Mouse (Mus musculus): ENCODE data around the gene Macrod1.

Gene Macrod1

DNA sequence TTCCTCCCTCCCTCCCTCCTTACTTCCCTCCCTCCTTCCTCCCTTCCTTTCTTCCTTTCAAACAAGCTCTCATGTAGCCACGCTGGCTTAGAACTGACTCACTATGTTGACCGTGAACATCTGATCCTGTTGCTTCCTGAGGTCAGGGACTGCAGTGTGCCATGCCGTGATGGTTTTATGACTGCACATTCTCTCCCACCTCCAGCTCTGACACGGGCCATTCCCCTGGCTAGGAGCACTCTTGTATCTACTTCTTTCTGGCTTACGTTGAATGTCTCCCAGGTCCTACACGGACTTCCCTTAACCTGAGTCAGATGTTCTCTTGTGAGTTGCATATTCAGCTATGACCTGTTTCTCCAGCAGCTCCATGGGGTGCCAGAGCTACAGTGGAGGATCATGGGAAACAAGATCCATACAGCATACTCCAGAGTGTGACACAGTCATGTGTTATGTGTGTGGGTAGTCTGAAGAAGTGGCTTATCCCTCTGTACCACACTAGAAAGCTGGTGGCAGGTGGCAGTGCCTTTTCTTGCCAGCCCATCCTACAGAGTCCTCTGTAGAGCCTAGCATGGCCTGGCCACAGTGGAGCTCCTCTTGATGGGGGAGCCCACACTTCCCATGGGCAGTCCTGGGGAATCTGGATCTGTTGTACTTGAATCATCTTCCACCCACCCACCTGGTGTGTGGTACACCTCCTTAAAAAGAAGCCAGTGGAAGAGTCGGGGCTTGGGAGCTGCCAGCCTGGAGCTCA, 25.1 kb downstream of the Macrod1 start:
- DNase-seq (ENCODE audit: low read depth in 1 of 2, low spot score in 2 of 2): no peak

DNA sequence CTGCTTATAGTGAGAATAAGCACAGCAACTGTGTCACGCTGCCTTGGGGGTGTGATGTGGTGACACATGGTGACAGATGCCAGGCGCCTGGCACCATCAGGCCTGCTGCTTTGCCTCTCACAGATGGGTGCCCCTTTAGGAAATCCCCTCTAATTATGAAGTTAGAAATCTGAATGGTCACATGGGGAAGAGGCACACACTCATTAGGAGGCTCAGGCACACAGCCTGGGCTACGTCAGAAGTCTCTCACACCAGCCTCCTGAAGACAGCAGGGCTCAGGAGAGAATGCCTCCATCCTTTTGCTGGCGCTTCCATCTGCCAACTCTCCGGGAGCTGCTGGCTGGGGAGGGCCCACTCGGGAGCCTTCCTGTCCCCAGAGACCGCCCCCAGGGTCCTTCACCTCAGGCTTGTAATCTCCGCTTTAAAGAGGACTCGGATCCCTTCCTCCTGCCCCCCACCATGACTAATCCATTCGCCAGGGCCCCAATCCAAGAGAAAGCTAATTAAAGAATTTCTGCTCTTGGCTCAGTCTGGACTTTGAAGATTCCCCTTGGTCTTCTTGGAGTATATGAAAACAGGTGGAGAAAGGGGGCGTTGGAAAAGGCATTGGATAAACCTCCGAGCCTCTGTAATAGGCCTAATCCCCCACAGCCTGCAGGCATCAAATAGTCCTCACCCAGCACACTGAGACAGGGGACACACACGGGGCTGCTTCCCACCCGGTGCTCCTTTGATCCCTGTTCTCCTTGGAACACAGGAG, 26.6 kb downstream of the Macrod1 start:
- no peak for DNase-seq (ENCODE audit: low read depth in 1 of 2, low spot score in 2 of 2)

DNA sequence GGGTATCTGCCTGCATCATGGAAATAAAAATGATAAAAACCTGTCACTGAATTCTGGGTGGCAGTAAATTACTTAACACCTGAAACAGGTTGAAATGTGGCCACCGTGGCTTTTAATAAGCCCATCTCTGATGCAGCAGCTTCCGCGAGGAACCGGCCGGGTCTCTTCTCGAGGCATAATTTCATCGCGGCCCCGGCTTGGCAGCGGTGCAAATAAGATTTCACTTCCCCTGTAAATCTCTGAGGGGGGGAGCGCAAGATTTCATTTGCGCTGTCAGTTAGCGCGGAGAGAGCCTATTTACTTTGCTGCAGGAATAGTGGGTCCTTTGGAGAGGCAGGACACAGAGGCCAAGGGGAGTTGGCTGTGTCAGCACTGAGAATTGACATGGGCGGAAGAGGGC, 28.1 kb downstream of the Macrod1 start:
- no peak for DNase-seq (ENCODE audit: low read depth in 1 of 2, low spot score in 2 of 2)

DNA sequence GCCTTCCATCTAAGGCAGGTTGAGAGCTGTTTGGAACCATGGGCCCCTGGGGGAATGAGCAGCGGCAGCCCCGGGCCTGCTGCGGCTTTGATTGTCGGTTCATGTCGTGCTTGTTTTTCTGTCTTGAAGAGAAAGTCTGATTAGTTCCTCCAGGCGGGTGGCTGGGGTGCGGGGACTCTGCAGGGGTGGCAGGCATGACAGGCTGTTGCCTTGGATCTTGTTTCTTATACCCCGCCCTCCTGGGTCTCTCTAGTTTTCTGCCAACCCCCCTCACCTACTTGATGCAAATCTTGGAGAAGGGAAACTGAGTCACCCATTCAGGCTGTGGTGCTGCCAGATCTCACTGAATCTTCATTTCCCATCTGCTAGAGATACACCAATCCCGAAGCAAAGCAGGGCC, 31.9 kb downstream of the Macrod1 start:
- DNase-seq (ENCODE audit: low read depth in 1 of 2, low spot score in 2 of 2): no peak

DNA sequence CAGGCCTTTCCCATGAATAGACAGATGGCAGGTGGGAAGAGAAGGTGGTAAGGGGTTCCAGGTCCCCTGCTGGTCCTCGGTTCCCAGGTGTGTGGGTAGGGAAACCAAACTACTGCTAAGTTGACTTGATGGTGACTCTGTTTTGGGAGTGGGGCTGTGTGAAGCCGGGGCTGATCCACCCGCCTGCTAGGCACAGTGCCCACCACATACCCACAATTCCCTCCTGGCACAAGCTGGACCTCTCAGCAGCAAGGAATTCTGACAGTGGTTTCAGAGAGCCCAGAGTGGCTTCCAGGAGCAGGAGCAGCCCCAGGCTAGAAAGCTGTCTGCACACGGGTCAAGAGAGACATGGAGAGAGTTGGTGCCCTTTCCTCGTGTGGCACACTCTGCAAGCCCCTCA, 32.4 kb downstream of the Macrod1 start:
- no peak for DNase-seq (ENCODE audit: low read depth in 1 of 2, low spot score in 2 of 2)

DNA sequence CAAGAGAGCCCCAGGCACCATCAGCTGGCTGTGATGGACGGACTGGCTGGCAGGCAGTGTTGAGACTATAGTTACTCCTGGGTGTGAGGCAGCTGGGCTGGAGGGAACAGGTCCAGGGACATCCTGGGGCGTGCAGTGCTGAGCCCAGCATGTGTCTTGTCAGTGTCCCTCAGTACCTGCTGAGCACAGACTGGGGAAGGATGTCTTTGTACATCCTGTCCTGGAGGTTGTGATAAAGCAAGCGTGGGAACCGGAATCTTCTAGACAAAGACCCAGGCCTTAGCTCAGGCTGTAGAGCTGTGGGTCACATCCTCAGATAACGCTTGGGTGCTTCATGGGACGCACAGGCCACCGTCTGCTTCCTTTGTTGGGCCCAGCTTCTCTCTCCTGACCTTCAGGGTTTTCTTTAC, 33.2 kb downstream of the Macrod1 start:
- no peak for DNase-seq (ENCODE audit: low read depth in 1 of 2, low spot score in 2 of 2)

DNA sequence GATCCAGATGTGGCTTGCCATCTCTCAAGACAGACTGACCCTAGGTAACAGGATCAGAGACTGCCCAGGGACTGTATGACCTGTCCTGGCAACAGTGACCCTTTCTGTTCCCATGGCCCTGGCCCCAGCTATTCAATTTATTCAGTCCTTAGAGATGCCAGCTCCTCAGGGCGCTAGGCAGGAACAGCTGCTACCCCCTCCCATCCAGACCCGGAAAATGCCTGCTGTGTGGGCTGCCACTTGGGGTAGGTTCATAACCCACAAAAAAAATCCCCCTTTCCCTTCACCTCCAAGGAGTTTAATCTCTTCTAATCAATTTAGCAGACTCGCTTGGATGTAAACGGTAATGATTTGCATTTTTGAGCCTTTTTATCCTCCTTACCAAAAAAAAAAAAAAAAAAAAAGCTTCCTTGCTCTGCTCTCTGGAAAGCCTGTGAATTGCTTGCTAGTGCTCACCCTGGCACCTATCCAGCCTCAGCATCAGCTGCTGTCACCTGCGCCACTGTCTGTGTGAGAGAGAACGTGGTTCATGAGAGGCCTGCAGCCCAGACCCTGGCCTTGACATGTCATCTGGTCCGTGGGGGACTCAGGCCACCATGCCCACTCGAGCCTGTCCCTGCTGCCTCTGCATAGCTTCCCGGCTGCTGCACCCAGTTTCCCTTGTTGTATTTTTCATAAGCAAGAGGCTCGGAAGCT, 33.9 kb downstream of the Macrod1 start:
- DNase-seq (ENCODE audit: low read depth in 1 of 2, low spot score in 2 of 2): no peak

DNA sequence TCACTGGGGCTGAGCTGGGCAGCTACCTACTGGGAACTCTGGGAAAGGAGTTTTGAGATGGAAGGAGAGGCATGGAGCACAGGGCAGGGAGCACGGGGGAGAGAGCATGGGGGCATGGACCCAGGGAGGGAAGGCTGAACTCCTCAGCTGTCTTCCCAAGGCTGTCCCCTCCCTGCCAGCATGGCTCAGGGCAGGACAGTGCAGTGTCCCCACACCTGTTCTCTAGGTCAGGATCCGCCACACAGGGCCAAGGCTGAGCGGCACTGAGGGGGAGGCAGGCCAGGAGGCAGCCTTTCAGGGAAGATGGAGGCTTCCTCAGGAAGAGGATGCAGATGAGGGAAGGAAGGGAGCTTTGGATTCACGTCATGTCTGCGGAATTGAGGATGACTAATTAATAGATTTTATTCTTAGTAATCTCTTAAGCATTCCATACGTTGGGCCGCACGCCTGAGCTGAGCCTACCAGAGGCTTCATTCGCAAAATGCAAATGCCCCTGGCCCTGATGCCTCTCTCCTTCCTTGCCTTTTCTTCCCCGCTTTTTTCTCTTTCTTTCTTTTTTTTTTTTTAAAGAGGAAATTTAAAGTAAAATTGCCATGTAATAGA, 34.9 kb downstream of the Macrod1 start:
- no peak for DNase-seq (ENCODE audit: low read depth in 1 of 2, low spot score in 2 of 2)

DNA sequence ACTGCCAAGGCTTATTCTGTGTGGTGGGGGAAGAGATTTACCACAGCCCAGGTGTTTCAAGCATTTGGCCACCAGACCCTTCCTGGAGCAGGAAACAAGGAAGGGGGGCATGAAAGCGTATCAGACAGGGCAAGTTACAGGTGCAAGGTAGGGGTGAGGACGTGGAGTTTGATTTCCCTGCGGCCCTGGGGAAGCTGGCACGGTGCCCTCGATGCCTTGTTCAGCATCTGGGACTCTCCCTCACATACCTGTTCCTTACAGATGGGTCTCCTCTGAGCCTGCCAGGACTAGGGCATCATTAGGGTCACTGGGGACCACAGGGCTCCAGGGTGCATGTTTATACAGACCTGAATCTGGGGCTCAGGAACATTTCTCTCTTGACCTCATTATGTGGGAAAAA, 36.1 kb downstream of the Macrod1 start:
- no peak for DNase-seq (ENCODE audit: low read depth in 1 of 2, low spot score in 2 of 2)

DNA sequence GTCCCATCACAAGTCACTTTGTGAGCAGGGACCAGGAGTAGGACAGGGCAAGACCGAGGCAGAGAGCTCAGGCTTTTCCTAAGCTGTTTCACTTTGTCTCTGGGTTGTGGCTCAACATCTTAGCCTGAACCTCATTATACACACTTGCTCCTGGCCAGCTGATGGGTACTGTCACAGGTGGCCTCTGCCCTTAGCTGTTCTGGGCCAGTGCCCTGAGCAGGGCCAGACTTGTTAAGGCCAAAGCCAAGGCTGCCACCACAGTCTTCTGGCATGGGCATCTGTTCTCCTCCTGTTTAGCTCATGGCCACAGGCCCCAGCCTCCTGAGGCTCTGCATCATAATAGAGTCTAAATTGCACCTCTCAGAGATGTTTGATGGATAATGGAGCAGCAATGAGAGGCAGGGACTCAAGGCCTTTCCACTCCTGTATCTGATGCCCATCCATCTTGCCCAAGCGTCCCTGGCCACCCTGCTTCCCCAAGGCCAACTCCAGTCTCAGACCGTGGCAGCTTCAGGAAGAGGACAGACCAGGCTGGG, 43.1 kb downstream of the Macrod1 start:
- DNase-seq (ENCODE audit: low read depth in 1 of 2, low spot score in 2 of 2): no peak

DNA sequence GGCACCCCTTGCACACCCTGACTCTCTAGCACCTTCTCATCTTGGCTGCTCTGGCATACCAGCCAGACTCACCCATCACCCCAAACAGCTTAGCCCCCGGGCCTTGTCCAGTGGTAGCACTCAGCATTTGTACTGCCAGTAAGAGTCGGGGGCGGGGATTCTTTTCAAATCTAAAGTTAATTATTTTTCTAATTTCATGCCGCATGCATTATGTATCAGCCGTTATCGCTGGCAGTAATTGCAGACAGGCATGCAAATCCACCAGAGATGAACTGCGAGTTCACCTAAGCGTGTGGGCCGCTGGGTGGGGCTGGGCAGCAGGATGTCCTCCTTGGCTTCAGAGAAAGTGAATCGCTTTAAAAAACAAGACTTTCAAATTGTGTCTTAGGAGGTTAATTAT, 45.4 kb downstream of the Macrod1 start:
- no peak for DNase-seq (ENCODE audit: low read depth in 1 of 2, low spot score in 2 of 2)

DNA sequence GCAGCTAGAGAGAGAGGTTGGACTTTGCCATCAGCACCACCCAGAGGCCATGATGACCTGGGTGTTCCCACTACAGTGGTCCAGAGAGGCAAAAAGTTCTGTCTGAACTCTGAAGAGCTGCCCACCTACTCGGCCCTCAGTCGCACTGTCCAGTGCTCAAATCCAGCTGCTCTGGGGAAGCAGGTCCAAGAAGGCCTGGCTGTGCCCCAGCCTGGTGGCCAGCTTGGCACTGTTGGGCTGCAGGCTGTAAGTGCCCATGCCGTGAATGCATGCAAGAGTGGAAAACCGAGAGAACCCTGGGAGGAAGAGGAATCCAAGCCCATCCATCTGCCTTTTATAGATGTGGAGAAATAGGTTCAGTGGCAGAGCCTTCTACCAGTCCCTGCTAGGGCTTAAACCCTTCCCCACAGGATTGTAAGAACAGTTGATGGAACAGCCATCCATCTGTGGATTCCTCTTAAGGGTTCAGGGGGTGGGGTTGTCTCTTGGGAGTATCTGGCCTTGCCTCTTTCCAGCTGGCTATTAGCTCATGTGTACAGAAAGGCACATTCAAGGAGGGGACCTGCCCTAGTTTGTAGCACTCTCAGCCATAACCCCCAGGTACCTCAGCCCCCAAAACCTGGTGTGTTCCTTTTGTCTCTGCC, 46.9 kb downstream of the Macrod1 start:
- DNase-seq (ENCODE audit: low read depth in 1 of 2, low spot score in 2 of 2): no peak

DNA sequence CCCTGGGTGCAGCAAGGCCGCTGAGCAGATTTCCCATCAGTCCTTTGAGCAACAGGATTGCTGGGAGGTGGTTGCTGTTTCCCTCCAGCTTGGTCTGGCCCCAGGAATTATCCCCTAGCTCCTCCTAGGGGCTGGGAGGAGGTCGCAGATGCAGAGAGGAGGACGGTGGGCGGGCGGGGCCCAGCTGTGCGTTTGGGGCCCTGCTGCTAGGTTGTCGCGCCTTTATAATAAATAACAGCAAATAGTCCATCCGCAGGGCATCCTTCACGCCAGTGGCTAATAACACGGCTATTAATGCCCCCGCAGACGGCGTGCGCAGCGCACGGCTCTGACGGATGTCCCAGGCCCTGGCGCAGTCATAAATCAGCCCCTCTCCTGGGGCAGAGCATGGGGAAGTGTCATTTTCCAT, 47.4 kb downstream of the Macrod1 start:
- DNase-seq (ENCODE audit: low read depth in 1 of 2, low spot score in 2 of 2): no peak

DNA sequence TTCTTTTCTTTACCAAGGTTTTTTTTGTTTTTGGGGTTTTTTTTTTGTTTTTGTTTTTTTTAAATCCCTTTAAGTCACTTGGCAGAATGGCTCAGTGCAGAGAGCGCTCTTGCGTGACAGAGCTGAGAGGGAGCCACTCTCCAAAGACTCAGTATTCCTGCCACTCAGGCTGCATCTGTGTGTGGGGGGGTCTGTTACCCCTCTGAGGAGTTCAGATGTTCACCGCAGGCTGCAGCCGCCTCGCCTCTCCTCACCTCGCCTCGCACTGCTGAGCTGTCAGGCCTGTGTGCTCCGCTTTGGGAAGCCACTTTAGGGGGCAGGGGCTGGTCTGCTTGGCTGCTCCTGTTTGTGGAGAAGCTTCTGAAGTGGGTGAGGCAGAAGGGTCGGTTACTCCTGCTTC, 48.9 kb downstream of the Macrod1 start, which contains the start of gene Flrt1:
Flrt1 (minus strand) TSS at position 186 of the 400 bp plus-strand sequence.
- no peak for DNase-seq (ENCODE audit: low read depth in 1 of 2, low spot score in 2 of 2)

DNA sequence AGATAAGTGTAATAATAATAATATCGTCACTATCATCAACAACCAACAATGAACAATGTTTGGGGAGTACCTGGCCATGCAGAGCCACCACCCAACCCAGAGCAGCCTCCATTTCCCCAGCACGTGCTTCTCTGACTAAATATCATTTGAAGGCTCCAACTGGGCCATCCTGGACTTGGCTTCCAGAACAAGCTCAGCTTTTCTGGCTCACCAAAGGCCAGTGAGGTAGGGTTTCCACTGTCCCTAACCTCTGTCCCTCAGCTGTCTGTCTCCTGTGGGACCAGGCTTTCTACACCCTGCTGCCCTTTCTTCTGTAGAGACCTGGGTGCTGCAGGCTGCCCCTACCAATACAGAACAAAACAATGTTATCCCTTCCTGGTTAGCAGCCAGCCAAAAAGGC, 50.0 kb downstream of the Macrod1 start:
- DNase-seq (ENCODE audit: low read depth in 1 of 2, low spot score in 2 of 2): no peak

DNA sequence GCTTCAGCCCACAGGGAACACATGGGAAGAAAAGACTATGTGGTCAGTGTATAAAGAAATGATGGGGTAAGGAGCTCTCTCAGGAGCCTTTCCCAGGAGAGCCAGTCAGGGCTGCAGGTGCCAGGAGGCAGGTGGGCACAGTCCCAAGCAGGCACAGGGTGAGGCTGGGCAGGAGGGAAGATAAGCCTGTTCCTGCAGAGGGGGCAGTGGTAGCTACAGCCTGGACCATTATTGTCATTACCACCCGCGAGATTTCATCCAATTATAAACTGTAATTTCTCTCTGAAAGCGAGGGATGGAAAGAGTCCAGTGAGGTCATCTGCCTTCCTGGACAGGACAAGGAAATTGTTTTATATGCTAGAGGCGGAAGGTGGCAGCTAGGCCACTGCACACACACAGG, 50.6 kb downstream of the Macrod1 start:
- no peak for DNase-seq (ENCODE audit: low read depth in 1 of 2, low spot score in 2 of 2)

DNA sequence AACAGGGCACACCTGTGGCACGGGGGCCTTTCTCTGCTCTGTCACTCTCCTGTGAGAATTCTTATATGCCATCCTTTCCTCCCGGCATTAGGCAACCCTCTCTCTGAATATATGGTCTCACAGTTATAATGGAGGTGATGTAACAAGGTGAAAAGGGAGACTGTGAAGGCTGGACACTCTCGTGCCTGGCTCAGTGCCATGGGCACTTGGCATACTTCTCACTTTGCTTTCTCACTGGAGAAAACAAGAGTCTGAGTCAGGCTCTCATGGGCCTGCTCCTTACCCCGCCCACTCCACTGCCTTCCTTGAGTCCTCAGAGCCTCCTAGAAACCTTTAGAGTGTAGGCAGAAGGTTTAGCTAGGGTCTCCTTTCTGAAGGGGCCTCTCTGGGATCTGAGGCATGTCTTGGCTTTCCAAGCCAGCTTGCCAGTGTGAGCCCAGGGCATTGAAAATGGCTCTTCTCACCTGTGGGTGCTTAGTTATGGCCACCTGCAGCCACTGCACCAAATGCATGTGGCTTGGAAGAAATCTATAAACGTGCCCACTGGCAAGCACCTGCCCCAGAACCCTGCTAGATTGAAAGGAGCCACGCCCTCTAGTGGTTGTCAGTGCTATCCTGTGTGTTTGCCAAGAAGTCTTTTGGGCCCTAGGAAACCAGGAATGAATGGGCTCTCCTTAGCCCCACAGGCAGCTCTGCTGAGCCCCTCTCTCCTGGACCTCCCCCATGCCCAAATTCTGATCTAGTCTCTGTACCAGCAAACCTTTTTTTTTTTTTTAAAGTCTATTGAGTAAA, 51.7 kb downstream of the Macrod1 start:
- DNase-seq (ENCODE audit: low read depth in 1 of 2, low spot score in 2 of 2): no peak

DNA sequence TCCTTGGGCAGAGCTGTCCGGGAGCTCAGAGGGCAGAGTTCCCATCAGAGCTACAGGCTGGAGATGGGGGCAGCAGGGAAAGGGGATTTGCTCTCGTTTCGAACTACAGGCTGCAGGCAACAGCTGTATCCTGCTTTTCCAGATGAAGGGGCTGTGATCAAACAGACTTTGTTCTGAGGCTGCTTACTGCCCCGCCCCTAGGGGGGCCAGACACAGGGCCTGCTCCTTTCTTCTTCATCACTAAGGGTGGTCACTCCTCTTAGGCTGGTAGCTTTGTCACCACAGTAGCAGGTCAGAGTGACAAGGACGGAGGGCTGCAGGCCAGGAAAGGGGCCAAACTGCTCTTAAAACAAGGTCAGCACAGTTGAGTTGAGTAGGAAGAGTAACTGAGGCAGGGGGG, 53.5 kb downstream of the Macrod1 start:
- no peak for DNase-seq (ENCODE audit: low read depth in 1 of 2, low spot score in 2 of 2)

DNA sequence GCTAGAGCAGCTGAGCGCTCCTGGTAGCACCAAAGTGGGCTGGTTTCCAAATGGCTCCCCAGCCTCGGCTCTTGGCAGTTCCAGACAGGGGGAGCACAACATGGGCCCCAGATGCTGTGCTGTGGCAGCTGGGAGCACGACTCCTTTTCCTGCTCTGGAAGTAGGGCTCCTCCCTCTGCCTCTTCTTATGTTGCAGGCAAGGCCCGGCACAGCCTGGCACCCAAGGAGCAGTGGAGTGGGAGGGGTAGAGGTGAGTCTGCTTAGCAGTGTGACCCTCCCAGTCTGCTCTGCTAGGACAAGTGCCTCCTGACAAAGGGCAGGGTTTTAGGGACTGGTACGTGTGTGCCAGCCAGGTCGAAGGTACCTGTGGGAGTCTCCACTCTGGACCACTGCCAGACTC, 54.3 kb downstream of the Macrod1 start:
- DNase-seq (ENCODE audit: low read depth in 1 of 2, low spot score in 2 of 2): no peak

DNA sequence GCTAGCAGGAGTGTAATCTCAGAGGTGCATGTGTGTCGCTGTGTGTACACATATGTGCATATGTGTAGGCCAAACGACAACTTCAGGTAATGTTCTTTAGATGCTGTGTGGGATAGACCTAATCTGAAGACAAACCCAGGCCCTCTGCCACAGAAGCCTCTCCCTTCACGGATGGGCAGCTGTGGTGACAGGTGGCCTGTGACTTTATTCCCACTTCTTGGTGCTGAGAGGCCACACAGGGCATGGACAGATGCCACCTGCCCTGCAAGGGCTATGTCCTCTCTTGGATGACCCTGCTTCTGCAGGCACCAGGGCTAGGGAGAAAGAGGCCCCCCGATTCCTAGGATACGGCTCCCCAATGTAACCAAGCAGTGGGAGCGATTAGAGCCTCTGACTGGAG, 54.7 kb downstream of the Macrod1 start:
- DNase-seq (ENCODE audit: low read depth in 1 of 2, low spot score in 2 of 2): no peak
